Mouse (Mus musculus) kidney, embryonic 16.5 days (tissue): ENCODE data around the gene Acot11. TPM values are rescaled to one million over a fixed set of nuclear protein-coding genes. Genes with fewer than 3 reads are reported as not detected.
"Not testable (repeated sequence)": the region's sequence is repeated elsewhere in the genome, so short reads cannot be mapped to it uniquely, and the experiment has no call there.

Source experiments
- ATAC-seq: fragments of 200-750 bp; cut with Nextera tagmentation; 2 replicates; pipeline ENCODE4 v1.8.0; 2017; ENCODE audit warnings: moderate TSS enrichment; ENCODE audit not compliant: low FRiP score, low TSS enrichment
- H3K27ac ChIP-seq: fragments of 300-500 bp; sonication (generic); 2 replicates; pipeline ENCODE4 v1.5.1; 2014; ENCODE audit warnings: low read length
- H3K27me3 ChIP-seq: fragments of 300-500 bp; sonication (generic); 2 replicates; pipeline ENCODE4 v1.6.1; 2014; ENCODE audit warnings: low read length, control low read depth, mixed read lengths; ENCODE audit not compliant: insufficient read depth
- H3K36me3 ChIP-seq: fragments of 300-500 bp; sonication (generic); 2 replicates; pipeline ENCODE4 v1.6.1; 2014; ENCODE audit warnings: low read length, control low read depth, mixed read lengths; ENCODE audit not compliant: insufficient read depth
- H3K4me1 ChIP-seq: fragments of 300-500 bp; sonication (generic); 2 replicates; pipeline ENCODE4 v1.6.1; 2014; ENCODE audit warnings: low read length, control low read depth, mixed read lengths; ENCODE audit not compliant: insufficient read depth
- H3K4me2 ChIP-seq: fragments of 300-500 bp; sonication (generic); replicated peaks from 2 replicates; pipeline ENCODE4 v1.6.1; 2014; ENCODE audit warnings: low read depth, low read length
- H3K4me3 ChIP-seq: fragments of 300-500 bp; sonication (generic); 2 replicates; pipeline ENCODE4 v1.5.1; 2014; ENCODE audit warnings: mild to moderate bottlenecking, low read length
- H3K9ac ChIP-seq: fragments of 300-500 bp; sonication (generic); replicated peaks from 2 replicates; pipeline ENCODE4 v1.6.1; 2014; ENCODE audit warnings: low read length
- H3K9me3 ChIP-seq: fragments of 300-500 bp; sonication (generic); 2 replicates; pipeline ENCODE4 v1.6.1; 2016; ENCODE audit warnings: low read length, control low read depth
- WGBS: fragments of 180-500 bp; shearing (Covaris S2); extraction: QIAGEN DNeasy Blood & Tissue Kit; methylation state at CpG from one replicate; pipeline ENCODE4 v1.1.7; 2014; 5-methylcytosine and 5-hydroxymethylcytosine counted together
- polyA plus RNA-seq: library from polyadenylated mRNA; unstranded; fragments of >200 nt; fragmentation: Nextera tagmentation; extraction: Ambion mirVana; gene quantifications from 2 replicates; pipeline ENCODE4 v1.2.1, GENCODE M21; 2015

Acot11 gene
- polyA plus RNA-seq, 1 experiment from 2014 or later: 2.9 TPM

DNA sequence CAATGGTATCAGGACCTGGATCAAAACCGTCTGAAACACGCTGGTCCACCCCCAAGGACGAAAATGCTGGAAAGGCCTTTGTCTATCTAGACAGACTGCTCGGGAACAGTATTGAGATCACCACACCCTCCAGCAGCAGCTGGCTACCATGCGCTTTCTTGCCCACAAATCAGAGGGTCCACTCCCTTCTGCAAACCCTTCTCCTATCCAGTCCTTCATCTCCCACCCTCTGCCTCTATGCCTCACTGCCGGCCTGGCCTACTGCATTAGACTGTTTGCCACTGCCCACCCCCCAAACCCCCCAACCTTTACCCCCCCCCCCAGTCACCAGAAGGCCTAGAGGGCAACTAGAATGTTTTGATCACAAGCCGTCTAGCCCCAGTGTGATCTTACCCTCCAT, 19.5 kb downstream of the Acot11 start:
- 73% methylated on average over 7 of the region's 7 CpGs for WGBS
- H3K27ac ChIP-seq: peak overlapping the region; percentile 89
- no peak overlapping the region for H3K9ac ChIP-seq
- H3K4me2 ChIP-seq: no peak overlapping the region
- peaks cover 56% of the 10 kb centered on the region for H3K4me1 ChIP-seq
- ATAC-seq: no peak
- no peaks in the 10 kb centered on the region for H3K9me3 ChIP-seq
- no peaks in the 10 kb centered on the region for H3K27me3 ChIP-seq
- no peaks in the 10 kb centered on the region for H3K36me3 ChIP-seq
- no peak overlapping the region for H3K4me3 ChIP-seq

DNA sequence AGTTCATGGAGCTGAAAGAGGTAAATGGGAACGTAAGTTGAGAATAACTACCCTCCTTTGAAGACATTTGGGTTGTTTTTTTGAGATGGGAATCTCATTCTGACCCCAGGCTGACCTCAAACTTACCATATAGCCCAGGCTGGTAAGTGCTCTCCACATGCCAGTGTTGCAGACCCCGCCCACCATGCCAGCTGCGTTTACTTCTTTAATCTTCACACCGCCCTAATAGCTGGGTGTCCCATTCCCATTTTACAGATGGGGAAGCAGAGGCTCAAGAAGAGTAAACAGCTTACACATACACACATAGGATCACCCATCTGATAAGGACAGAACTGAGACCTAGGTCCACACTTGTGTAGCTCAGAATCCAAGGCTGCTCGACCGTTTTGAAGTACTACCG, 20.0 kb downstream of the Acot11 start:
- Histone ChIP-seq H3K27ac (no peak overlapping the region), H3K9me3 (no peaks in the 10 kb centered on the region), H3K27me3 (no peaks in the 10 kb centered on the region), H3K4me2 (no peak overlapping the region), H3K4me1 (peaks cover 54% of the 10 kb centered on the region), H3K9ac (no peak overlapping the region), H3K4me3 (no peak overlapping the region), H3K36me3 (no peaks in the 10 kb centered on the region)
- no peak for ATAC-seq
- 92% methylated on average over 7 of the region's 7 CpGs for WGBS

DNA sequence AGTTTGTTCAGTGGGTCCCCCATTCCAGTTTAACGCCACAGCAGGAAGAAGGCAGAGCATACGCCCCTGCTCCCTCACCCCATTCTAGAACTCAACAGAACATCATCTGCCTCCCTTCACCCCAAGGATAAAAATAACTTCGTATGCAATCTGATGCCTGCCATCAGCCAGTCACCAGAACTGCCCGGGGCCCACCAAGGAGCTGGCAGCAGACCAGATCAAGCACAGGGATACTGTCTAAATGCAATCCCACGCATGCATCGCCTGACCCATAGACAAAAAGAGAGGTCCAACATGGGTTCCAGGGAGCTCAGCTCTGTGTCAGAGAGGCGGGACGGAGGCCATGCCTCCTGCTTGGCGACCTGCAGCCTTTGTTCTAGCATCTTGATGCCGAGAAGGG, 21.7 kb downstream of the Acot11 start:
- Histone ChIP-seq H3K4me1 (peaks cover 54% of the 10 kb centered on the region), H3K4me2 (no peak overlapping the region), H3K36me3 (no peaks in the 10 kb centered on the region), H3K4me3 (no peak overlapping the region), H3K27ac (no peak overlapping the region), H3K9ac (no peak overlapping the region), H3K9me3 (no peaks in the 10 kb centered on the region), H3K27me3 (no peaks in the 10 kb centered on the region)
- no peak for ATAC-seq
- 59% methylated on average over 10 of the region's 10 CpGs for WGBS

DNA sequence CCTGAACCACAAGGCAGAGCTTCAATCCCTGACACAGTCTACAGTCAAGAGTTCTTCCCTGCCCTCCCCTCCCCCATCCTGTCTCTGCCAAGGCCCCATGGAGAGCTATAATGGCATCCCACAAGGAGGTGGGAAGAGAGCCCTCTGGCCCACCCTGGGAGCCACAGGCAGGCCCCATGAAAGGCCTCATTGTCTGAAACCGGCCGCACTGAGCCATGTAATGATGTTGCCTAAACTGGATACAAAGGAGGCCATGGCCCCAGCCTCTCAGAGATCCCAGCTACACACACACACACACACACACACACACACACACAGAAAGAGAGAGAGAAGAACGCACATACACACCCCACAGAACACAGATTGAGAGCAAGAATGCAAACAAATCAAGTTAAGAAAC, 24.8 kb downstream of the Acot11 start:
- Histone ChIP-seq H3K27ac (0 out of 2 replicates have a peak overlapping the region, but pooled peaks have one; percentile 27), H3K36me3 (no peaks in the 10 kb centered on the region), H3K4me2 (no peak overlapping the region), H3K27me3 (no peaks in the 10 kb centered on the region), H3K4me3 (no peak overlapping the region), H3K4me1 (peaks cover 33% of the 10 kb centered on the region), H3K9me3 (no peaks in the 10 kb centered on the region), H3K9ac (no peak overlapping the region)
- 43% methylated on average over 3 of the region's 3 CpGs for WGBS
- peak; percentile 40; the same call in 1 of the 2 replicates for ATAC-seq

DNA sequence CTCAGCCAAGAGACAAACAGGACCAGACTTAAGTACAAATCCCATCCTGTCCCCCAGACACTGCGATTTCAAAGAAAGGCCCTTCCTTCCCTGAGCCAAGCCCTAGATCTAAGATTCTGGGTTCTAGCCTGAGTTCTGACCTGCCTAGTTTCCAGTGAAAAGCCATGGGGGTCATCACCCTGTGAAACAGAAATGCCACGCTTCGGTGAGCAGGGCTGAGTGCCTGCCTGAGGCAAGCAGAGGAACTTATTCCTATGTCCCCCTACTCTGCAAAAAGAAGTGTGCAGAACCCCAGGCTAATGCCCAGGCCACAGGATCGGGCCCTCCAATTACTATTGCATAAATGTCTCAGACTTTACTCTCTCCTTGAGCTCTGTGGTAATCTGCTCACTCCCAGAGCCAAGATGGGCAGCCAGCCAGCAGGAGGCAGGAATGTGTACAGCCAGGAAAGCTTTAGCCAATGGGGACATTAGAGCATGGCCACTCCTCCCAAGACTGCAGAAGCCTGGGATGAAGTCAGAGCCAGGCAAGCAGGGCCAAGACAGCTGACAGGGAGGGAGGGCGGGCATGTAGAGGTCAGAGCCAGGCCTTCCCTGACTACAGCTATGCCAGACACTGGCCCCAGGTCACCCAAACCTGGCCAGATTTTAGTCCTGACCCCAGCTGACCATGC, 26.5 kb downstream of the Acot11 start:
- Histone ChIP-seq H3K36me3 (no peaks in the 10 kb centered on the region), H3K9ac (no peak overlapping the region), H3K27me3 (no peaks in the 10 kb centered on the region), H3K9me3 (no peaks in the 10 kb centered on the region), H3K4me1 (peaks cover 32% of the 10 kb centered on the region), H3K27ac (peak overlapping the region; percentile 73), H3K4me2 (no peak overlapping the region), H3K4me3 (no peak overlapping the region)
- ATAC-seq: peak; percentile 94
- 42% methylated on average over 5 of the region's 5 CpGs for WGBS

DNA sequence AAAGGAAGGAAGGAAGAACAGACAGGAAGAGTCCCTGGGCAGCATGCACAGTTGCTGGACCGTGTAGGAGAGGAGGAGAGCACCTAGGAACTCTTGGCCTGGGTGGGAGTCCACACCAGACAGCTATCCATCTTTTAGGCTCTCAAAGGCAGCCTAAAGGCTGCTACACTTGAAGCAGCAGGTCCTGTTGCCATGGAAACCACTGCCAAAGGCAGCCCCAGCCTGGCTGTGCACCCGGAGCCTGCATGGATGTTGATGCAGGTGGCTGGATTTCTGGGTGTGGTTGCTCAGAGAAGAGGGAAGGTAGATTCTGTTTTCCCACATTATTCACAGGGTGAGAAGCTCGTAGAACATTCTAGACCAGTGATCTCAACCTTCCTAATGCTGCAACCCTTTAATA, 27.8 kb downstream of the Acot11 start:
- H3K4me3 ChIP-seq: no peak overlapping the region
- H3K4me1 ChIP-seq: peaks cover 26% of the 10 kb centered on the region
- no peak overlapping the region for H3K9ac ChIP-seq
- 23% methylated on average over 3 of the region's 3 CpGs for WGBS
- H3K27ac ChIP-seq: no peak overlapping the region
- no peaks in the 10 kb centered on the region for H3K36me3 ChIP-seq
- H3K9me3 ChIP-seq: no peaks in the 10 kb centered on the region
- no peaks in the 10 kb centered on the region for H3K27me3 ChIP-seq
- no peak for ATAC-seq
- no peak overlapping the region for H3K4me2 ChIP-seq

DNA sequence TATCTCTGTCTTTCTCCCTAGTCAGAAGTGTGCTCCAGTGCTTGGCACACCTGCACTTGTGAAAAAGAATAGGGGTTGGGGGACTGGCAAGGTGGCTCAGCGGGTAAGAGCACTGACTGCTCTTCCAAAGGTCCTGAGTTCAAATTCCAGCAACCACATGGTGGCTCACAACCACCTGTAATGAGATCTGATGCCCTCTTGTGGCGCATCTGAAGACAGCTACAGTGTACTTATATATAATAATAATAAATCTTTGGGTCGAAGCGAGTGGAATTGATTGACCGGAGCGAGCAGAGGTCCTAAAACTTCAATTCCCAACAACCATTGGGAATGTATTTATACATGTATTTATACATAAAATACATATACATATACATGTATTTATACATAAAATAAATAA, 29.0 kb downstream of the Acot11 start:
- H3K9ac ChIP-seq, H3K4me3 ChIP-seq, H3K4me2 ChIP-seq, H3K9me3 ChIP-seq, H3K27me3 ChIP-seq, H3K36me3 ChIP-seq, H3K27ac ChIP-seq, ATAC-seq: not testable (repeated sequence)
- WGBS: 91% methylated on average over 6 of the region's 6 CpGs
- H3K4me1 ChIP-seq: peaks cover 26% of the 10 kb centered on the region

DNA sequence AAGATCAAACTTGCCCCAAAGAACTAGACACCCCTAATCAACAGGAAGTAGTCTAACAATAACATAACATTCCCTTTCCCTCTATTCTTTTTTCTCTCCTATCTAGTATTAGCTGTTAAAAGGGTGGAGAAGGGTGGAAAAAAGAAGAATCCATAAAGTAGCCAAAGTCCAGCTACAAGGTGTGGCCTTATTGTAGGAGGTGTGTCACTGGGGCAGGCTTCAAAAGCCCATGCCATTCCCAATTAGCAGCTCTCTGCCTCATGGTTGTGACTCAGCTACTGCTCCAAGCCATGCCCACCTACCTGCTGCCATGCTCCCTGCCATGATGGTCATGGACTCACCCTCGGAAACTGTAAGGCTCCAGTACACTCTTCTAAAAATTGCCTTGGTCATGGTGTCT, 32.2 kb downstream of the Acot11 start:
- H3K27ac ChIP-seq: no peak overlapping the region
- no peaks in the 10 kb centered on the region for H3K9me3 ChIP-seq
- no peak for ATAC-seq
- H3K9ac ChIP-seq: no peak overlapping the region
- H3K4me1 ChIP-seq: no peaks in the 10 kb centered on the region; the same call in 1 of the 2 replicates
- H3K36me3 ChIP-seq: no peaks in the 10 kb centered on the region
- no peaks in the 10 kb centered on the region for H3K27me3 ChIP-seq
- H3K4me3 ChIP-seq: no peak overlapping the region
- H3K4me2 ChIP-seq: no peak overlapping the region
- WGBS: 79% methylated on average over 1 of the region's 1 CpGs

DNA sequence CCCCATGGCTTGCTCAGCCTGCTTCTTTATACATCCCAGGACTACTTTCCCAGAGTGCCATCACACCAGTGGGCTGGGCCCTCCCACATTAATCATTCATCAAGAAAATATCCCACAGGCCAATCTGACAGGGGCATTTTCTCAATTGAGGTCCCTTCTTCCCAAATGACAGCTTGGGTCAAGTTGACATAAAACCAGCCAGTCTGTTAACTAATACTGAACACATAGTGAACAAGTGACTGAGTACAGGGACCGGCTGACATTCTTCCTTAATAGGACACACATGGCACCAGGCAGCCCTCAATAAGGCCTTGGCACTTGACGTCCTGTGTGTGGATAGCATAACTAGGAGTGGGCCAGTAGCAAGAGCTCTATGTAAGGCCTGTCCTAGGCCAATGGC, 35.5 kb downstream of the Acot11 start:
- H3K27ac ChIP-seq: no peak overlapping the region
- H3K9me3 ChIP-seq: no peaks in the 10 kb centered on the region
- 71% methylated on average over 2 of the region's 2 CpGs for WGBS
- no peak overlapping the region for H3K4me2 ChIP-seq
- no peaks in the 10 kb centered on the region for H3K27me3 ChIP-seq
- H3K4me1 ChIP-seq: no peaks in the 10 kb centered on the region
- H3K4me3 ChIP-seq: no peak overlapping the region
- no peak for ATAC-seq
- no peaks in the 10 kb centered on the region for H3K36me3 ChIP-seq
- H3K9ac ChIP-seq: no peak overlapping the region

DNA sequence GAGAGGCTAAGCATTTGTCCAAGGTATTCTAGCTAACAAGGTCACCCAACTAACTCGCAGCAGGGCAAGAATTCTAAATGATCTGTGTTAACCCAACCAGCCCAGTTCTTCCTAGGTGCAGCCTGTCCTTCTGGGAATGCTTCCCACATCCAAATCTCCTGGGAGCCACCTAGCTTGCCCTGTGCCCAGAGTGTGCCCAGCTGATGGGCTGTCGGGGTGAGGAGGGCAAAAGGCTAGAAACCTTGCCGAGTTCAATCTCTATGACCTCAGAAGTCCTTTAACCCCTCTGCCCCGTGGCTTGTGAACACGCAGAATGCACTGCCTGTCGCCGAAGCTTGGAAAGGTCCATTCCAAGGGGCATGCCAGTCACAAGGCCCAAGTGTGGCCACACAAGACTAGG, 40.6 kb downstream of the Acot11 start:
- no peaks in the 10 kb centered on the region for H3K4me1 ChIP-seq
- H3K27ac ChIP-seq: no peak overlapping the region
- no peaks in the 10 kb centered on the region for H3K27me3 ChIP-seq
- ATAC-seq: no peak
- H3K4me2 ChIP-seq: no peak overlapping the region
- no peak overlapping the region for H3K4me3 ChIP-seq
- 66% methylated on average over 7 of the region's 7 CpGs for WGBS
- H3K9me3 ChIP-seq: no peaks in the 10 kb centered on the region
- no peaks in the 10 kb centered on the region for H3K36me3 ChIP-seq
- H3K9ac ChIP-seq: no peak overlapping the region
